Mouse (Mus musculus) heart, adult 18-20 months (tissue): ENCODE results near the gene Ppp1cb. TPM values are rescaled to one million over a fixed set of nuclear protein-coding genes. Genes with fewer than 3 reads are reported as not detected.
"Not testable (repeated sequence)": the region's sequence is repeated elsewhere in the genome, so short reads cannot be mapped to it uniquely, and the experiment has no call there.

Experiments
- DNase-seq, 2 experiments: peaks; one replicate each; pipeline ENCODE4 v3.0.0; 2021 to 2022; ENCODE audit warnings: mixed read lengths in 1 of 2
- long read RNA-seq, 2 experiments: library from polyadenylated mRNA; stranded (forward); transcript quantifications; one replicate each; pipeline ENCODE4 v2.0.0; 2021
- total RNA-seq, 2 experiments: library from RNA; stranded (reverse); gene quantifications; 2 replicates each; pipeline ENCODE4 v1.2.3; 2021

Ppp1cb gene
- total RNA-seq = 100 to 1,000 TPM; 450 to 464 TPM
- long read RNA-seq, experiment 1, full-length matches to known transcripts = 257 of 281 reads
- long read RNA-seq, experiment 1, partial matches to known transcripts = 20 of 281 reads
- long read RNA-seq, experiment 1, other reads (novel, unspliced or antisense) = 4 of 281 reads
- long read RNA-seq, experiment 2, full-length matches to known transcripts = 108 of 122 reads
- long read RNA-seq, experiment 2, partial matches to known transcripts = 5 of 122 reads
- long read RNA-seq, experiment 2, other reads (novel, unspliced or antisense) = 9 of 122 reads

DNA sequence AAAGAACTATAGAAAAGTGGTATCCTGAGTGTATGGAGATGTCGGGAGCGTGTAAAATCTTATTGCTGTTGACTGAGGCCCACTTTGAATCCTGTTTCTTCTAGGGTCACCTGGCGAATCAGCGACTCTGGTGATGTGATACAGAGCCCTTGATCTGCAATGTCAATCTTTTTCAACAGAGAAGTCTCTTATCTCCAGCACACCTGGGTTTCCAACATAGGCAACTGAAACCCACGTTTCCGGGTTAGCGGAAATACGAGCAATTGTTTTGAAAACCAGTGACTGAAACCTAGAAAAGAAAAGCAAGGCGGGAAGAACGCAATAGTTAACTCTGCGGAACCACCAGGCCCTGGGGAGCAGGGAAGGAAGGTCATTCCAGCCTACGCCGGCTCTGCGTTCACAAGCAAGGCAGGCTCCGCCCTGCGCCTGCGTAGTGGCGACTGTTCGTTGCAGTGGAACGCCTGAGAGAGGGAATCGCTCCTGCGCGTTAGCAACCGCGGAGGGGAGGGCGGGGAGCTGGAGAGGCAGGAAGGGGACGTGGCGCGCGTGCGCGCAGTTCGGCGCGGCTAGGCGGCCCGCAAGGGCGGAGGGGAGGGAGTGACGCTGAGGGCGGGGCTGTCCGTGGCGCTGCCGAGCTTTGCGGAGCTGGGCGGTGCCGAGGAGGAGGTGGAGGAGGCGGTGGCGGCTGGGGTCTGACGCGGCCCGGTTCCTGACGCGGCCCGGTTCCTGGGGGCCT lies at the start of gene Ppp1cb:
Gene Ppp1cb (plus strand): TSS at position 436 of the 736 bp plus-strand sequence.
- DNase-seq = peak; percentile 96 to 99

- DNase-seq = no peak
Measured at GRCm38 (mm10) chr5:32409747-32410146, 48.9 kb upstream of the Ppp1cb start.

GRCm38 (mm10) chr5:32410954-32411688 lies 47.5 kb upstream of the Ppp1cb start:
- no peak for DNase-seq

GRCm38 (mm10) chr5:32412186-32412950 lies 46.3 kb upstream of the Ppp1cb start:
- peak; percentile 16 to 23 for DNase-seq

DNA sequence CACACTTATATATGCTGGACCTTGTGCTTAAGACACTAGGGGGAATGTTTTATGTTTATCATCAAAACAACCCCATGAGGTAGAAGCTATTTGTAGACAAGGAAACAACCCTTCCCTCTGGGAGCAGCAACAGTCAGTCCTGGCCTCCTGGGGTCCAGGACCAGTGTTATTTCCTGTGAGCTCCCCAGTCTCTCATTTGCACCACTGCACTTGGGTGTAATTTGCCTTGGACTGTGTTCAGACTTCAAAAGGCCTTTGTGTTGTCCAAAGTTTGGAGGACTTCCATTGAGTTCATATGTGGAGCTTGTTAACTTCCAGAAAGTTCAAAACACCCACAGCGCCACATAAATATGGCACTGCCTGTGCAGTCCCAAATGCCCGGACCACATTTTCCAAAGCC lies 45.6 kb upstream of the Ppp1cb start:
- peak; percentile 31 to 48 for DNase-seq

DNA sequence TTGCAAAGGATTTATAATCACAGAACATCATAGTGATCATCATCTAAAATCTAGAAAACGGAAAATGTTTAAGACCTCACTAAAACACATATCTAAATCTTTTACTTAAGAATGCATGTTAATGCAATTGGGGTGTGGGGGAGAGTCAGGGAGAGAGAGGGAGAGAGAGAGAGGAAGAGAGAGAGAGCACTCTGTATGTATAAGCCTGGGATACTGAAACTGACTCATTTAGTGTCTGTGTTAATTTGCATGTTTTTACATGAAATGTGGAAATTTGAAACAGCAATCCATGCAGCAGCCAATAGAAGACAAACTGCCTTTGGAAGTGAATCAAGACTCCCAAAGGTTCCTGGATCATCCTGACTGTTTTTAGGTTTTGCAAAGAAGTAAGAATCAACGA lies 45.1 kb upstream of the Ppp1cb start:
- no peak for DNase-seq

DNA sequence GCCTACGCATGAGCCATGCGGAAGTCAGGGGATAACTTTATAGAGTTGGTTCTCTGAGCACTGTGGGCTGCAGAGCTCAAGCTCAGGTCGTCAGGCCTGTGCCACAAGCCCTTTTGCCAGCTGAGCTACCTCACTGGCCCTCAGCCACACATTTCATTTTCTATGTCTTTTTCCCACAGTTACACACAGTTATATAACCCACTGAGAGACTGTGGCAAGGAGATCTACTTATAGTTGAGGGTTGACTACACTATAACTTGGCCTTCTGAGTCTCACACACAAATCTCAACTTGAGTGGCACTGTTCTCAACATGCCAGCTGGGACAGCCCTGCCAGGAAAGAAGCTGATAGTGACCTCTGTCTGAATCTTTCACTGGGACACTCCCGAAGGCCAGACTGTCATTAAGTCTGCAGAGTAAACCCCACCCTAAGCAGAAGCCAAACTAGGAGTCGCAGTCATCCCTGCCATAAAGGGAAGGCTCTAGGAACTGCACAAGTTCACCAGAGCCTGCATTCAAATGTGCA lies 44.1 kb upstream of the Ppp1cb start:
- peak; percentile 48 to 54 for DNase-seq

DNA sequence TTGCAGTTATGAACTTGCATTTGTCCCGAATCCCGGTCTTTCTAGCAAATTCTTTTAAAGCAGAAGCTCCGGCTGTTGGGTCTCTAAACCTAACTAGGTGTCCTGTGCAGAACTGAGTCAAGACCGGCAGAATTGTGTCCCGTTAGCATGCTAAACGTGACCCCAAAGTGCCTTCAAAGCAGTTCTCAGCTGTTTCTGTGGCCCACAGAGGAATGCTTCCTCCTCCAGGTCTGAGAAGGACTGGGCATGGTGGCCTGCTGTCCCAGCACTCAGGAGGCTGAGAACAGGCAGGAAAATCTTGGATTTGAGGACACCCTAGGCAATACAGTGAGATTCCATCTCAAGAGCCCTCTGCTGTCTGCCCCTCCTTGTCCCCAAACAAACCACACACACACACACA lies 43.1 kb upstream of the Ppp1cb start:
- DNase-seq = no peak

- peak; percentile 80 to 91 for DNase-seq
Measured at GRCm38 (mm10) chr5:32416881-32417280, 41.8 kb upstream of the Ppp1cb start.

DNA sequence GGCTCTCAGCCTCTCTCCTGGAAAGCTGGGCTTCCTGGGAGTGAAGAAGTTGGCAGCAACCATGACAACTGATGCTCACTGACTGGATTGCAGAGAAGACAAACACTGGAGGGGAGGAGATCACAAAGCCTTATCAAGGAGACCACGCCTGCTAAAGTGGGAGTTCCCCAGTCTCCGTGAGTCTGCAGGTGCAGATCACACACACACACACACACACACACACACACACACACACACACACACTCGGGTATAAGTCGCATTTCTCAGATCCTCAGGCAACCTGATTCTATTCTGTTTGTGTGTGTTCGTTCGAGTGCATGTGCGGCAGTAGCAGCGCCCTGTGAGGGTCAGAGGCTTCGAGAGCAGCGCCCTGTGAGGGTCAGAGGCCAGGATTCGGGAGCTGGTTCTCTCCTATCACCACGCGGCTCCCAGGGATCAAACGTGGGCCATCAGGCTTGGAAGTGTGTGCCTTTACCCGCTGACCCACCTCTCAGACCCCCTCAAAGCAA lies 36.5 kb upstream of the Ppp1cb start:
- DNase-seq = no peak

DNA sequence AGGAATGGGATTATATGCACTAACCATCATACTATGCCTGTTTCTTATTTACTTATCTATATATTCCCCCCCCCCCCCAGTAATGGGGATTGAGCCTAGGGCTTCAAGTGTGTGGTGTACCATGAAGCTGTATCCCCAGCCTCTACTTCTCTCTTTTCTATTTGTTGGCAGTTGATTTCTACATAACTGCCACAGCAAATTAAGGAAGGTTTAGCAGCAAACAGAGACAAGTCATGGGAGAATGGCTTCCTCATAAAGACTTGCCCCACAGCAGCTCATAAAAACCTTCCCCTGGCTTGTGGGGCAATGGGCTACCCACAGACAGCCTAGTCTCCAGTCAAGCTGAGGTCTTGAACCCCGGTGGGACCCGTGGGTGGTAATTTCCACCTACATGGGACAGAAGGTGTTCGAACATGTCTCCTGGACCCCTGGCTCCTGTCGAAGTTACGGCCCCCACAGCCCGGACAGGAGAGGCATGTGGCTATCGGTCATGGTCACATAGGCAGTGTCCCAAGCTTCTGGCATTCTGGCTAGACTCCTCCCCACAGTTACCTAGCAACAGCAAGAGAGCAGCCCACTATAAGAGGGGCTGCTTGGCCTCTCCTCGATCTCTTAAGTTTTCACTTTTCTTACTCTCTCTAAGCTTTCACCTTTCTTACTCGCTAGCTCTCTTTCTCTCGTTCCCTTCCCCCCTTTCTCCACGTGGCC lies 35.1 kb upstream of the Ppp1cb start:
- no peak for DNase-seq

DNA sequence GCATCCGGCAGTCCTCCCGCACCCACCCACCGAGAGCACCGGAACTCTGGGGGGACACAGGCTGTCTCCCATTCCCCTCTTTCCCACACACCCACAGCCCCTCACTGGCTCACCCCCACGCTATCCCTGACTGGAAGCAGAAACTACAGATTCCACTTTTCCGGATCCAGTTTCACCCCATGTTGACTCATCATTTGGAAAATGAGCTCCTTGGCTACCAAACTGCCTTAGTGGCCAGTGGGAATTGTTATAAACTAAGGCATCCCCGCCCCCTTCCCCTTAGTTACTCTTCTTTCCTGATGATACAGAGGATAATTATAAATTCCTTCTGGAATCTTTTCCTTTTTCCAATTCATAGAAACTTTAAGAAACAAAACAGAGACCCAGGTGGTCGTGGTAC lies 34.2 kb upstream of the Ppp1cb start:
- no peak for DNase-seq

DNA sequence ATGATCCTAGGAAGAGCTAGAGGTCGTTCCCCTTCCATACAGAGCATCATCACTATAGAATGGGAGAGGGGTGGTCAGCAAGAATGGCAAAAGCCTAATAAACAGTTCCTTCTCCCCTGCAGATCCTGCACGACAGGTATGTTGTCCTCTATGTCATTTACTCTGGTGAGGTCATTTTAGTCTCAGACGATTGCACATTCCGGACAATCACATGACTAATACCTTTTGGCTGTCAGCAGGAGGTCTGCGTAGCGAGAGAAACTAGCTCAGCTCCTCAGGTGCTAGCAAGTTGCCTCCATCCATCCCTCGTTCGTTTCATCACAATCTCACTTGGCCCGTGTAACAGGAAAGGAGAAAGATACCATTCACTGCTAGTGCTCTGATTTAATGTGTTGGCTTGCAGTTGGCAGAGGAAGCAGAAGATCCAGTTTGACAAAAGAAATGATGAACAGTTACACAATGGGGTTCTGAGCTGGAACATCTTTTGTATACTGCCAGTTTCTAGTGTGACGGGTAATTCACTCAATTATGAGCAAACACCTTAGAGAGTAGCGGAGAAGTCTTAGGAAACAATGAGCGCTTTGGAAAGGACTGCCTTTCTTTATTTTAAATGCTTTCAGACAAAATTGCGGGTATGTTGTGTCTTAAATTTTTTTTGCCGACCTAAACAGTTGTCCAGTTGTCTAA lies 33.0 kb upstream of the Ppp1cb start:
- no peak for DNase-seq

DNA sequence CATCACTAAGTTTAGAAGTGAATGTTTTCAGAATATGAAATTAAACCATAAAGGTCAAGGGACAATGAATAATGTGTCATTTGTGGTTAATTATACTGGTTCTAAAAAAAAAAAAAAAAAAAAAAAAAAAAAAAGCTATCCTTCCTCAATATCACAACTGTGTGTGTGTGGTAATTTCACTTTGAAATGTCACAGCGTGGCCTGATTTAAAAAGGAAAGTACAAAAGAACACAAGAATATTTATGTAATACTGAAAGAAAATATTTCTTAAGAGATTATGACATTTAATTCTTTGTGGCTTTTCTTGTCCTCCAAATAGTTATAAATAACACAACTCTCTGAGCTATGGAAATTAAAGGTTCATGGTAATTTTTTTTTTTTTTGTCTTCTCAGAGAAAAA lies 28.2 kb upstream of the Ppp1cb start:
- no peak for DNase-seq

- DNase-seq = not testable (repeated sequence)
Measured at GRCm38 (mm10) chr5:32434346-32434745, 24.3 kb upstream of the Ppp1cb start.

GRCm38 (mm10) chr5:32435612-32436011 lies 23.0 kb upstream of the Ppp1cb start:
- DNase-seq = no peak

GRCm38 (mm10) chr5:32437901-32438563 lies 20.6 kb upstream of the Ppp1cb start:
- DNase-seq = no peak

GRCm38 (mm10) chr5:32438564-32438922 lies 20.1 kb upstream of the Ppp1cb start:
- DNase-seq = no peak

DNA sequence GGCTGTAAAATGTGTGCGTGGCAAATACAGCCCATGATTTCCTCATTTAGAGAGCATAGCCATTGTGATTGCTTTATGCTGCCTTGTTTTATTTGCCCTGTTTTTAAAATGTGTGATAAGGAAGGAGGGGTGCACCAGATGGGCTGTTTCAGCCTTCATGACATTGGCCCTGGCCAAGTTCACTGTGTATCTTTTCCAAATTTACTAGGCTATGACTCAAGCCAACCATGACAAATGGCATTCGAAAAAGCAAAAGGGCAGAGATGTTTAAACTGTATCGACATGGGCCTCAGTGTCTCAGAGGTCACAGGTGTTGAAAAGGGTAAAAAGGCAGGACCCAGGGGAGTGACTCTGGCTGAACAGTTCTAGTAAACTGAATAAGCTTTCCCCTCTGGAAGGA lies 17.3 kb upstream of the Ppp1cb start:
- peak; percentile 57 to 58 for DNase-seq

- no peak for DNase-seq
Measured at GRCm38 (mm10) chr5:32441992-32442575, 16.6 kb upstream of the Ppp1cb start.
